Mouse (Mus musculus) embryo, embryonic 10 days (tissue): Measurements from ENCODE around the gene Astl.
A peak's percentile ranks its signal among the peaks of the same experiment; 100 is the strongest.
"Not testable (repeated sequence)": the region's sequence is repeated elsewhere in the genome, so short reads cannot be mapped to it uniquely, and the experiment has no call there.

Experiments
- DNase-seq: peaks from one replicate; pipeline ENCODE4 v3.0.0-alpha.2; 2015; ENCODE audit warnings: low spot score

Astl gene

GRCm38 (mm10) chr2:127338416-127338815, at the start of gene Astl:
Astl (plus strand) TSS chr2:127338639.
- DNase-seq = no peak

GRCm38 (mm10) chr2:127292250-127292649, 46.2 kb upstream of the Astl start:
- no peak for DNase-seq

- DNase-seq = no peak
These were observed 41.2 kb upstream of the Astl start for GRCm38 (mm10) chr2:127297001-127297805.

- DNase-seq = no peak
These were observed 40.4 kb upstream of the Astl start for GRCm38 (mm10) chr2:127298056-127298455.

- no peak for DNase-seq
These were observed 37.7 kb upstream of the Astl start for GRCm38 (mm10) chr2:127300701-127301100.

- DNase-seq = no peak
These were observed 36.6 kb upstream of the Astl start for GRCm38 (mm10) chr2:127301883-127302282.

GRCm38 (mm10) chr2:127304192-127304591, 34.2 kb upstream of the Astl start:
- not testable (repeated sequence) for DNase-seq

GRCm38 (mm10) chr2:127304609-127305210, 33.7 kb upstream of the Astl start:
- DNase-seq = no peak

GRCm38 (mm10) chr2:127306123-127306522, 32.3 kb upstream of the Astl start:
- no peak for DNase-seq

- DNase-seq = no peak
These were observed 31.3 kb upstream of the Astl start for GRCm38 (mm10) chr2:127307179-127307578.

GRCm38 (mm10) chr2:127308660-127309059, 29.8 kb upstream of the Astl start:
- peak; percentile 29 for DNase-seq

GRCm38 (mm10) chr2:127310246-127310645, 28.2 kb upstream of the Astl start:
- DNase-seq = no peak

- no peak for DNase-seq
These were observed 27.8 kb upstream of the Astl start for GRCm38 (mm10) chr2:127310685-127311084.

- DNase-seq = no peak
These were observed 27.2 kb upstream of the Astl start for GRCm38 (mm10) chr2:127311193-127311592.

GRCm38 (mm10) chr2:127312801-127313200, 25.6 kb upstream of the Astl start:
- no peak for DNase-seq

- peak; percentile 31 for DNase-seq
These were observed 24.6 kb upstream of the Astl start for GRCm38 (mm10) chr2:127313878-127314277.

- no peak for DNase-seq
These were observed 23.8 kb upstream of the Astl start for GRCm38 (mm10) chr2:127314467-127315154.

- DNase-seq = no peak
These were observed 23.3 kb upstream of the Astl start for GRCm38 (mm10) chr2:127315155-127315470.

- no peak for DNase-seq
These were observed 22.0 kb upstream of the Astl start for GRCm38 (mm10) chr2:127316431-127316830.

GRCm38 (mm10) chr2:127318136-127318535, 20.3 kb upstream of the Astl start:
- no peak for DNase-seq

GRCm38 (mm10) chr2:127319071-127319470, 19.4 kb upstream of the Astl start:
- DNase-seq = no peak

- no peak for DNase-seq
These were observed 15.7 kb upstream of the Astl start for GRCm38 (mm10) chr2:127322671-127323285.

- DNase-seq = no peak
These were observed 14.8 kb upstream of the Astl start for GRCm38 (mm10) chr2:127323667-127324066.
